Mouse (Mus musculus) MEL (cell line): ENCODE data around the gene Ccdc9b. TPM values are rescaled to one million over a fixed set of nuclear protein-coding genes. Genes with fewer than 3 reads are reported as not detected.

Experiments
- DNase-seq: peaks from one replicate; pipeline ENCODE4 v3.0.0; 2011; ENCODE audit warnings: low read depth, low spot score
- H3K27ac ChIP-seq: 2 replicates; pipeline ENCODE4 v1.5.1; 2012; ENCODE audit warnings: low read depth, mild to moderate bottlenecking, control low read depth, low read length, moderate library complexity; ENCODE audit not compliant: control insufficient read depth
- H3K27me3 ChIP-seq, 2 experiments: fragments of 150-350 bp in 1 of 2; sonication (generic) in 1 of 2; 2 replicates each; pipeline ENCODE4 v1.6.1; 2012; ENCODE audit warnings: low read length in 2 of 2, mild to moderate bottlenecking in 2 of 2, improper control_type of control experiment in 1 of 2, moderate library complexity in 1 of 2; ENCODE audit not compliant: insufficient read depth in 2 of 2, control insufficient read depth in 1 of 2
- H3K36me3 ChIP-seq, 2 experiments: 2 replicates each; pipeline ENCODE4 v1.6.1; 2012 to 2014; ENCODE audit warnings: low read length in 2 of 2, improper control_type of control experiment in 1 of 2, inconsistent platforms in 1 of 2, mild to moderate bottlenecking in 1 of 2; ENCODE audit not compliant: insufficient read depth in 2 of 2, control insufficient read depth in 1 of 2
- H3K4me1 ChIP-seq, 2 experiments: fragments of 150-350 bp in 1 of 2; sonication (generic) in 1 of 2; 2 replicates each; pipeline ENCODE4 v1.6.1; 2012; ENCODE audit warnings: low read length in 2 of 2, improper control_type of control experiment in 1 of 2, mild to moderate bottlenecking in 1 of 2; ENCODE audit not compliant: insufficient read depth in 2 of 2, control insufficient read depth in 1 of 2
- H3K4me3 ChIP-seq, 2 experiments: fragments of 150-350 bp in 1 of 2; sonication (generic) in 1 of 2; 2 replicates each; pipeline ENCODE4 v1.5.1; 2012; ENCODE audit warnings: low read depth in 2 of 2, low read length in 2 of 2, mild to moderate bottlenecking in 2 of 2, moderate library complexity in 2 of 2, control low read depth in 1 of 2, improper control_type of control experiment in 1 of 2; ENCODE audit not compliant: control insufficient read depth in 1 of 2, insufficient read depth in 1 of 2
- H3K79me2 ChIP-seq: 2 replicates; pipeline ENCODE4 v1.6.1; 2012; ENCODE audit warnings: mild to moderate bottlenecking, low read length, moderate library complexity; ENCODE audit not compliant: control insufficient read depth, poor library complexity, insufficient read depth
- H3K9ac ChIP-seq: 2 replicates; pipeline ENCODE4 v1.6.1; 2012; ENCODE audit warnings: low read depth, mild to moderate bottlenecking, control low read depth, low read length, moderate library complexity; ENCODE audit not compliant: control insufficient read depth, poor library complexity, severe bottlenecking
- H3K9me3 ChIP-seq: fragments of 150-350 bp; sonication (generic); replicated peaks from 2 replicates; pipeline ENCODE4 v1.6.1; 2012; ENCODE audit warnings: mild to moderate bottlenecking, low read length, improper control_type of control experiment, moderate library complexity; ENCODE audit not compliant: insufficient read depth
- CHD2 ChIP-seq: IDR thresholded peaks from 2 replicates; pipeline ENCODE4 v1.6.1; 2011; ENCODE audit warnings: low read length, improper control_type of control experiment
- CTCF ChIP-seq, 3 experiments: IDR thresholded peaks in 2 of 3; conservative IDR thresholded peaks in 1 of 3; 2 replicates each; pipeline ENCODE4 v1.5.1; 2011 to 2012; ENCODE audit warnings: low read length in 3 of 3, low read depth in 2 of 3, mild to moderate bottlenecking in 2 of 3, improper control_type of control experiment in 1 of 3, inconsistent platforms in 1 of 3, mixed read lengths in 1 of 3, moderate library complexity in 1 of 3; ENCODE audit not compliant: control insufficient read depth in 1 of 3, insufficient read depth in 1 of 3, poor library complexity in 1 of 3, severe bottlenecking in 1 of 3
- ETS1 ChIP-seq: IDR thresholded peaks from 2 replicates; pipeline ENCODE4 v1.6.1; 2012; ENCODE audit warnings: low read depth, mild to moderate bottlenecking, inconsistent platforms, low read length, improper control_type of control experiment, moderate library complexity
- MYB ChIP-seq: IDR thresholded peaks from 2 replicates; pipeline ENCODE4 v1.6.1; 2011; ENCODE audit warnings: mild to moderate bottlenecking, low read depth, low read length, improper control_type of control experiment
- NELFE ChIP-seq: IDR thresholded peaks from 2 replicates; pipeline ENCODE4 v1.6.1; 2011; ENCODE audit warnings: low read depth, low read length, improper control_type of control experiment
- POLR2A ChIP-seq, 2 experiments: IDR thresholded peaks; 2 replicates each; pipeline ENCODE4 v1.6.1; 2011 to 2012; ENCODE audit warnings: low read length in 2 of 2, mild to moderate bottlenecking in 2 of 2, control low read depth in 1 of 2, improper control_type of control experiment in 1 of 2, low read depth in 1 of 2, moderate library complexity in 1 of 2; ENCODE audit not compliant: control insufficient read depth in 1 of 2, insufficient read depth in 1 of 2, poor library complexity in 1 of 2
- POLR2AphosphoS2 ChIP-seq: IDR thresholded peaks from 2 replicates; pipeline ENCODE4 v1.6.1; 2011; ENCODE audit warnings: low read length, improper control_type of control experiment
- POLR2AphosphoS5 ChIP-seq: IDR thresholded peaks from 2 replicates; pipeline ENCODE4 v1.6.1; 2012; ENCODE audit warnings: low read depth, borderline replicate concordance, mild to moderate bottlenecking, inconsistent platforms, low read length, moderate library complexity, mixed read lengths
- SIN3A ChIP-seq: IDR thresholded peaks from 2 replicates; pipeline ENCODE4 v1.6.1; 2012; ENCODE audit warnings: low read length, improper control_type of control experiment, inconsistent platforms
- TBP ChIP-seq: IDR thresholded peaks from 2 replicates; pipeline ENCODE4 v1.8.0; 2011; ENCODE audit warnings: low read depth, low read length, improper control_type of control experiment
- USF1 ChIP-seq: IDR thresholded peaks from 2 replicates; pipeline ENCODE4 v1.6.1; 2014; ENCODE audit warnings: low read depth, mild to moderate bottlenecking, inconsistent platforms, low read length, improper control_type of control experiment, moderate library complexity
- ZKSCAN1 ChIP-seq: IDR thresholded peaks from 2 replicates; pipeline ENCODE4 v1.6.1; 2012; ENCODE audit warnings: low read depth, mild to moderate bottlenecking, inconsistent platforms, low read length, improper control_type of control experiment, moderate library complexity
- polyA plus RNA-seq, 2 experiments: library from polyadenylated mRNA; stranded (reverse) in 1 of 2; unstranded in 1 of 2; fragments of >175 nt in 1 of 2; fragments of >200 nt in 1 of 2; gene quantifications; 2 replicates each; pipeline versions ENCODE4 v1.2.1 to v1.2.4; 2012; ENCODE audit warnings: low replicate concordance in 2 of 2, low read depth in 1 of 2; ENCODE audit not compliant: insufficient read length in 2 of 2, insufficient read depth in 1 of 2, missing spikeins in 1 of 2
- total RNA-seq: library from RNA; depleted of rRNA; stranded (reverse); fragments of 300-350 nt; gene quantifications from 2 replicates; pipeline ENCODE4 v1.2.3, GENCODE M21; 2012

Ccdc9b gene
- total and polyA plus RNA-seq, 3 experiments = 1.7 to 2.4 TPM; not detected in 1

DNA sequence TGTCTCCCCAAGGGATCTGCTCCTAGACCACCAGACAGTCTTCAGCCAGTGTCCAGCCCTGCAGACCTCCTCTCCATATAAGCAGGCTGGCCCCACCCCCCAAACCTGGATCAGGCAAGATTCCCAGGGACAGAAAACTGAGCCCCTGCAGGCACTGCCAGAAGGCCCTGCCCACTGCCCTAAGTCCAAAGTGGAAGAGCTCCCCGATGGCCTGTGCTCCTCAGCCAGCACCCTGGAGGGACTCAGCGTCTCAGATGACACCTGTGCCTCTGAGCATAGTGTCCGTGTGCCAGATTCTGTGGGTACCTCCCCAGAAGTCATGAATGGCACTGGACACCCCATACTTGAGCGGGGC is 29.8 kb upstream of the Ccdc9b start:
- Histone ChIP-seq H3K9me3 (no peaks in the 10 kb centered on the region), H3K79me2 (no peaks in the 10 kb centered on the region), H3K27ac (no peak overlapping the region), H3K36me3 (peaks cover 0 to 2% of the 10 kb centered on the region in 2 experiments; a peak in 1 of 4 replicates), H3K4me1 (peaks cover 0 to 17% of the 10 kb centered on the region in 2 experiments; a peak in 2 of 4 replicates), H3K27me3 (no peaks in the 10 kb centered on the region), H3K9ac (no peak overlapping the region), H3K4me3 (no peak overlapping the region)
- DNase-seq = no peak
- TF ChIP-seq CTCF (IDR thresholded peaks at IDR 0.05 in 2 of 3, conservative IDR thresholded peaks at IDR 0.05 in 1 of 3; ENCODE audit: control insufficient read depth in 1 of 3, insufficient read depth in 1 of 3, low read depth in 2 of 3, low read length in 3 of 3, poor library complexity in 1 of 3, severe bottlenecking in 1 of 3) (no peak), USF1 (no peak), ZKSCAN1 (no peak), POLR2A (IDR thresholded peaks at IDR 0.05; ENCODE audit: control insufficient read depth in 1 of 2, insufficient read depth in 1 of 2, low read depth in 1 of 2, low read length in 2 of 2, poor library complexity in 1 of 2) (no peak), SIN3A (no peak)

DNA sequence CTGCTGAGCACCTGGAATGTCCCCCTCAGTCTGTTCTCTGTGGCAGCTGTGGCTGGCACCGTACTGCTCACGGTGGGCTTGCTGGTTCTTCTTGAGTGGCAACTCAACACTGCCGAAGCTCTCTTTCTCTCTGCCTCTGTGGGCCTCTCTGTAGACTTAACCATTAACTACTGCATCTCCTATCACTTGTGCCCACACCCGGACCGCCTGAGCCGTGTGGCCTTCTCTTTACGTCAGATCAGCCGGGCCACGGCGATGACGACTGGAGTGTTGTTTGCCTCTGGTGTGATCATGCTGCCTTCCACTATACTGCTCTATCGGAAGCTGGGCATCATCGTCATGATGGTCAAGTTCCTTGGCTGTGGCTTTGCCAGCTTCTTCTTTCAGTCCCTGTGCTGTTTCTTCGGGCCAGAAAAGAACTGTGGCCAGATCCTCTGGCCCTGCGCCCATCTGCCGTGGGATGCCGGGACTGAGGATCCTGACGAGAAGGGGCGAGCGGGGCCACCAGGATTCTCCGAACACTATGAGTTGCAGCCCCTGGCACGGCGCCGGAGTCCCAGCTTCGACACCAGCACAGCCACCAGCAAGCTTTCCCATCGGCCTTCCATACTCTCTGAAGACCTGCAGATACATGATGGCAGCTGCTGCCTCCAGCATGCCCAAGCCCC is 29.3 kb upstream of the Ccdc9b start:
- DNase-seq = no peak
- H3K4me1 ChIP-seq = peaks cover 5 to 22% of the 10 kb centered on the region in 2 experiments
- H3K9ac ChIP-seq = no peak overlapping the region
- H3K27me3 ChIP-seq = no peaks in the 10 kb centered on the region
- H3K9me3 ChIP-seq = no peaks in the 10 kb centered on the region
- H3K79me2 ChIP-seq = no peaks in the 10 kb centered on the region; the same call in 1 of the 2 replicates
- H3K27ac ChIP-seq = no peak overlapping the region
- H3K4me3 ChIP-seq = no peak overlapping the region
- TF ChIP-seq ETS1 (no peak), POLR2AphosphoS5 (no peak), TBP (no peak), POLR2AphosphoS2 (no peak), MYB (no peak), CHD2 (no peak), POLR2A (IDR thresholded peaks at IDR 0.05; ENCODE audit: control insufficient read depth in 1 of 2, insufficient read depth in 1 of 2, low read depth in 1 of 2, low read length in 2 of 2, poor library complexity in 1 of 2) (no peak), NELFE (no peak)
- peaks cover 0 to 7% of the 10 kb centered on the region in 2 experiments; a peak in 2 of 4 replicates for H3K36me3 ChIP-seq
